Mouse (Mus musculus) adrenal gland, postnatal 4 days (tissue): ENCODE measurements around the gene Src. TPM values are rescaled to one million over a fixed set of nuclear protein-coding genes. Genes with fewer than 3 reads are reported as not detected.

Experiments
- DNase-seq, 2 experiments: peaks; one replicate each; pipeline ENCODE4 v3.0.0; 2021 to 2022; ENCODE audit warnings: low spot score in 2 of 2, mixed read lengths in 2 of 2
- total RNA-seq, 2 experiments: library from RNA; stranded (reverse); gene quantifications; 2 replicates each; pipeline ENCODE4 v1.2.3; 2021

Gene Src
- total RNA-seq, 2 experiments from 2014 or later: 34.0 to 36.7 TPM

- DNase-seq: no peak
These were observed 15.8 kb downstream of the Src start for GRCm38 (mm10) chr2:157434041-157434440.

GRCm38 (mm10) chr2:157434497-157434896 lies 16.3 kb downstream of the Src start:
- no peak for DNase-seq

GRCm38 (mm10) chr2:157436496-157436895 lies 18.3 kb downstream of the Src start:
- no peak for DNase-seq

GRCm38 (mm10) chr2:157437123-157437522 lies 18.9 kb downstream of the Src start:
- DNase-seq: no peak

- DNase-seq: no peak
These were observed 23.1 kb downstream of the Src start for GRCm38 (mm10) chr2:157441363-157441762.

GRCm38 (mm10) chr2:157447297-157448158 lies 29.3 kb downstream of the Src start:
- no peak for DNase-seq

GRCm38 (mm10) chr2:157448356-157448755 lies 30.1 kb downstream of the Src start:
- DNase-seq: no peak

GRCm38 (mm10) chr2:157450905-157451304 lies 32.7 kb downstream of the Src start:
- DNase-seq: no peak

- no peak for DNase-seq
These were observed 33.3 kb downstream of the Src start for GRCm38 (mm10) chr2:157451372-157452040.

GRCm38 (mm10) chr2:157457100-157457806 lies 39.0 kb downstream of the Src start:
- peak; percentile 84 to 90 for DNase-seq

GRCm38 (mm10) chr2:157458472-157458871 lies 40.2 kb downstream of the Src start:
- DNase-seq: peak; percentile 52 to 56

- no peak for DNase-seq
These were observed 41.5 kb downstream of the Src start for GRCm38 (mm10) chr2:157459736-157460135.

- DNase-seq: no peak
These were observed 44.8 kb downstream of the Src start for GRCm38 (mm10) chr2:157462776-157463710.

- no peak for DNase-seq
These were observed 45.9 kb downstream of the Src start for GRCm38 (mm10) chr2:157463887-157464745.

- DNase-seq: no peak
These were observed 46.5 kb downstream of the Src start for GRCm38 (mm10) chr2:157464746-157465126.

- DNase-seq: no peak
These were observed 48.6 kb downstream of the Src start for GRCm38 (mm10) chr2:157466836-157467235.

- no peak for DNase-seq
These were observed 50.0 kb downstream of the Src start for GRCm38 (mm10) chr2:157468130-157468796.

- no peak for DNase-seq
These were observed 53.0 kb downstream of the Src start for GRCm38 (mm10) chr2:157471292-157471691.

GRCm38 (mm10) chr2:157471737-157472136 lies 53.5 kb downstream of the Src start:
- DNase-seq: no peak
